Mouse (Mus musculus): ENCODE data around the gene Mamdc2. TPM values are rescaled to one million over a fixed set of nuclear protein-coding genes. Genes with fewer than 3 reads are reported as not detected.

Gene Mamdc2
- polyA plus RNA-seq, 1 experiment from 2014 or later, result 3.9 TPM

GRCm38 (mm10) chr19:23274054-23274724 is 174.1 kb downstream of the Mamdc2 start:
- peak; percentile 32 for ATAC-seq (ENCODE audit: low FRiP score, low TSS enrichment)
- Histone ChIP-seq H3K27me3 (ENCODE audit: control insufficient read depth, insufficient read depth, low read length) (no peaks in the 10 kb centered on the region), H3K27ac (replicated peaks) (no peak overlapping the region), H3K36me3 (ENCODE audit: control insufficient read depth, insufficient read depth, low read length) (no peaks in the 10 kb centered on the region), H3K9me3 (ENCODE audit: control insufficient read depth, low read length) (no peaks in the 10 kb centered on the region), H3K9ac (ENCODE audit: low read length) (no peak overlapping the region), H3K4me2 (replicated peaks; ENCODE audit: low read depth) (peak overlapping the region; percentile 72), H3K4me1 (replicated peaks; ENCODE audit: control insufficient read depth, insufficient read depth) (peaks cover 5% of the 10 kb centered on the region), H3K4me3 (ENCODE audit: low read depth, low read length) (peak overlapping the region; percentile 87)
- WGBS, result 49% methylated on average over 4 of the region's 4 CpGs
- no peak for TF ChIP-seq EP300 (optimal IDR thresholded peaks at IDR 0.05)
- no peak for TF ChIP-seq CTCF (IDR thresholded peaks at IDR 0.05; ENCODE audit: low read depth)
- DNase-seq (ENCODE audit: low spot score), result no peak

GRCm38 (mm10) chr19:23273355-23274053 is 174.7 kb downstream of the Mamdc2 start, which contains the start of gene Smc5:
TSS of gene Smc5 (minus strand) at chr19:23273897.
- peak; percentile 92 for DNase-seq (ENCODE audit: low spot score)
- Histone ChIP-seq H3K9ac (ENCODE audit: low read length) (peak within 1 kb of the TSS; percentile 92), H3K27me3 (ENCODE audit: control insufficient read depth, insufficient read depth, low read length) (no peaks in the 10 kb centered on the region), H3K36me3 (ENCODE audit: control insufficient read depth, insufficient read depth, low read length) (0 out of 2 replicates have a peak, but pooled peaks cover 2% of the 10 kb centered on the region), H3K9me3 (ENCODE audit: control insufficient read depth, low read length) (no peaks in the 10 kb centered on the region), H3K4me2 (replicated peaks; ENCODE audit: low read depth) (peak within 1 kb of the TSS; percentile 72), H3K27ac (replicated peaks) (peak within 1 kb of the TSS; percentile 69), H3K4me3 (ENCODE audit: low read depth, low read length) (peak within 1 kb of the TSS; percentile 87), H3K4me1 (replicated peaks; ENCODE audit: control insufficient read depth, insufficient read depth) (peaks cover 5% of the 10 kb centered on the region)
- peak; percentile 98 for ATAC-seq (ENCODE audit: low FRiP score, low TSS enrichment)
- 0% methylated on average over 57 of the region's 69 CpGs for WGBS
- TF ChIP-seq CTCF (IDR thresholded peaks at IDR 0.05; ENCODE audit: low read depth) (no peak), EP300 (optimal IDR thresholded peaks at IDR 0.05) (no peak)

DNA sequence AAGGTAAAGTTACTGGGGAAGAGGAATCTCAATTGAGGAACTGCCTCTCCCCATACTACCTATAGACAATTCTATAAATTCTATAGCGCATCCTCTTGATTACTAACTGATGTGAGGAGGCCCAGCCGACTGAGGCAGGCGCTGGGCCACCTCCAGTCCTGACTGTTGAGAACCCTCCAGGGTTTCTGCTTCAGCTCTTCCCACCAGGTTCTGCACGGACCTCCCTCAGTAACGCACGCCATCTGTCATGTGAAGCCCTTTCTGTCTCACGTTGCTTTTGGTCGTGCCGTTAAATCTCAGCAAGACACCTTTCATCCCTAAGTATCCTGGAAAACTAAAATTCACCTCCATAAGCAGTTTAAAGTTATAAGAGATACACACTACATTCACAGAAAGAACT is 191.5 kb downstream of the Mamdc2 start:
- no peak for TF ChIP-seq CTCF (IDR thresholded peaks at IDR 0.05; ENCODE audit: low read depth)
- no peak for TF ChIP-seq EP300 (optimal IDR thresholded peaks at IDR 0.05)
- H3K27ac ChIP-seq (replicated peaks), result no peak overlapping the region
- 86% methylated on average over 9 of the region's 9 CpGs for WGBS
- no peaks in the 10 kb centered on the region for H3K4me1 ChIP-seq (replicated peaks; ENCODE audit: control insufficient read depth, insufficient read depth)
- H3K27me3 ChIP-seq (ENCODE audit: control insufficient read depth, insufficient read depth, low read length), result no peaks in the 10 kb centered on the region
- DNase-seq (ENCODE audit: low spot score), result no peak
- H3K4me3 ChIP-seq (ENCODE audit: low read depth, low read length), result no peak overlapping the region
- H3K36me3 ChIP-seq (ENCODE audit: control insufficient read depth, insufficient read depth, low read length), result peaks cover 11% of the 10 kb centered on the region
- H3K9ac ChIP-seq (ENCODE audit: low read length), result no peak overlapping the region
- no peak for ATAC-seq (ENCODE audit: low FRiP score, low TSS enrichment)
- no peaks in the 10 kb centered on the region for H3K9me3 ChIP-seq (ENCODE audit: control insufficient read depth, low read length)
- no peak overlapping the region for H3K4me2 ChIP-seq (replicated peaks; ENCODE audit: low read depth)

Other genes with a start within 250 kb of the Mamdc2 start
- 7.7 and 8.3 TPM in 2 replicates for gene Smc5, start 174.5 kb downstream of the Mamdc2 start, polyA plus RNA-seq (2015; fragmentation: Nextera tagmentation; extraction: Ambion mirVana)
- not detected in 2 replicates for gene 1700028P14Rik, start 204.4 kb upstream of the Mamdc2 start, polyA plus RNA-seq (2015; fragmentation: Nextera tagmentation; extraction: Ambion mirVana)
- 2.7 and 3.4 TPM in 2 replicates for gene Ptar1, start 239.0 kb upstream of the Mamdc2 start, polyA plus RNA-seq (2015; fragmentation: Nextera tagmentation; extraction: Ambion mirVana)